Mouse (Mus musculus): ENCODE results near the gene Nova2. TPM values are rescaled to one million over a fixed set of nuclear protein-coding genes. Genes with fewer than 3 reads are reported as not detected.

Gene Nova2
- polyA plus RNA-seq, 1 experiment, result 1.1 TPM

- H3K27ac ChIP-seq (replicated peaks; ENCODE audit: low read depth, low read length), result no peak overlapping the region
- H3K4me3 ChIP-seq (ENCODE audit: insufficient read depth, low read depth, low read length), result peak overlapping the region; percentile 93; the same call in 1 of the 2 replicates
- peaks cover 11% of the 10 kb centered on the region for H3K4me1 ChIP-seq (ENCODE audit: control insufficient read depth, insufficient read depth, insufficient read length, low read length)
These were observed 79.9 kb downstream of the Nova2 start for GRCm38 (mm10) chr7:19005417-19006121.

GRCm38 (mm10) chr7:19006476-19006875, 80.8 kb downstream of the Nova2 start:
- no peak overlapping the region for H3K27ac ChIP-seq (replicated peaks; ENCODE audit: low read depth, low read length)
- peaks cover 9% of the 10 kb centered on the region for H3K4me1 ChIP-seq (ENCODE audit: control insufficient read depth, insufficient read depth, insufficient read length, low read length)
- H3K4me3 ChIP-seq (ENCODE audit: insufficient read depth, low read depth, low read length), result no peak overlapping the region

GRCm38 (mm10) chr7:19007026-19007977, 81.6 kb downstream of the Nova2 start:
- Histone ChIP-seq H3K27ac (replicated peaks; ENCODE audit: low read depth, low read length) (no peak overlapping the region), H3K4me3 (ENCODE audit: insufficient read depth, low read depth, low read length) (no peak overlapping the region), H3K4me1 (ENCODE audit: control insufficient read depth, insufficient read depth, insufficient read length, low read length) (peaks cover 6% of the 10 kb centered on the region)

- H3K4me3 ChIP-seq (ENCODE audit: insufficient read depth, low read depth, low read length), result no peak overlapping the region
- H3K4me1 ChIP-seq (ENCODE audit: control insufficient read depth, insufficient read depth, insufficient read length, low read length), result no peaks in the 10 kb centered on the region
- no peak overlapping the region for H3K27ac ChIP-seq (replicated peaks; ENCODE audit: low read depth, low read length)
These were observed 84.9 kb downstream of the Nova2 start for GRCm38 (mm10) chr7:19010581-19010980.

GRCm38 (mm10) chr7:19012025-19012621, 86.4 kb downstream of the Nova2 start:
- Histone ChIP-seq H3K4me3 (ENCODE audit: insufficient read depth, low read depth, low read length) (peak overlapping the region; percentile 51), H3K27ac (replicated peaks; ENCODE audit: low read depth, low read length) (no peak overlapping the region), H3K4me1 (ENCODE audit: control insufficient read depth, insufficient read depth, insufficient read length, low read length) (no peaks in the 10 kb centered on the region)

- H3K4me1 ChIP-seq (ENCODE audit: control insufficient read depth, insufficient read depth, insufficient read length, low read length), result no peaks in the 10 kb centered on the region
- no peak overlapping the region for H3K27ac ChIP-seq (replicated peaks; ENCODE audit: low read depth, low read length)
- no peak overlapping the region for H3K4me3 ChIP-seq (ENCODE audit: insufficient read depth, low read depth, low read length)
These were observed 87.2 kb downstream of the Nova2 start for GRCm38 (mm10) chr7:19012882-19013281.

GRCm38 (mm10) chr7:19014452-19014851, 88.8 kb downstream of the Nova2 start:
- Histone ChIP-seq H3K27ac (replicated peaks; ENCODE audit: low read depth, low read length) (no peak overlapping the region), H3K4me3 (ENCODE audit: insufficient read depth, low read depth, low read length) (no peak overlapping the region), H3K4me1 (ENCODE audit: control insufficient read depth, insufficient read depth, insufficient read length, low read length) (no peaks in the 10 kb centered on the region)

Other genes with a start within 250 kb of the Nova2 start
- gene Psg20, start 239.7 kb upstream of the Nova2 start, polyA plus RNA-seq (2012; ENCODE audit: insufficient read depth, insufficient read length, missing spikeins), result not detected in 2 replicates
- not detected in 2 replicates for gene Psg22, start 207.8 kb upstream of the Nova2 start, polyA plus RNA-seq (2012; ENCODE audit: insufficient read depth, insufficient read length, missing spikeins)
- gene Psg19, start 127.4 kb upstream of the Nova2 start, polyA plus RNA-seq (2012; ENCODE audit: insufficient read depth, insufficient read length, missing spikeins), result not detected in 2 replicates
- not detected in 2 replicates for gene Psg17, start 104.3 kb upstream of the Nova2 start, polyA plus RNA-seq (2012; ENCODE audit: insufficient read depth, insufficient read length, missing spikeins)
- 1.6 and 2.0 TPM in 2 replicates for gene Mill2, start 85.9 kb upstream of the Nova2 start, polyA plus RNA-seq (2012; ENCODE audit: insufficient read depth, insufficient read length, missing spikeins)
- gene Pglyrp1, start 54.6 kb upstream of the Nova2 start, polyA plus RNA-seq (2012; ENCODE audit: insufficient read depth, insufficient read length, missing spikeins), result 2.0 and 2.8 TPM in 2 replicates
- gene Ccdc61, start 15.5 kb upstream of the Nova2 start, polyA plus RNA-seq (2012; ENCODE audit: insufficient read depth, insufficient read length, missing spikeins), result 4.4 and 6.3 TPM in 2 replicates
- gene Nanos2, start 61.5 kb downstream of the Nova2 start, polyA plus RNA-seq (2012; ENCODE audit: insufficient read depth, insufficient read length, missing spikeins), result not detected in 2 replicates
- 2.7 and 6.0 TPM in 2 replicates for gene Mypop, start 65.4 kb downstream of the Nova2 start, polyA plus RNA-seq (2012; ENCODE audit: insufficient read depth, insufficient read length, missing spikeins)
- gene Irf2bp1, start 78.2 kb downstream of the Nova2 start, polyA plus RNA-seq (2012; ENCODE audit: insufficient read depth, insufficient read length, missing spikeins), result 7.9 and 11.4 TPM in 2 replicates
- gene Foxa3, start 97.7 kb downstream of the Nova2 start, polyA plus RNA-seq (2012; ENCODE audit: insufficient read depth, insufficient read length, missing spikeins), result not detected in 2 replicates
- gene Sympk, start 98.5 kb downstream of the Nova2 start, polyA plus RNA-seq (2012; ENCODE audit: insufficient read depth, insufficient read length, missing spikeins), result 28.1 and 42.9 TPM in 2 replicates
- not detected in 2 replicates for gene Rsph6a, start 128.8 kb downstream of the Nova2 start, polyA plus RNA-seq (2012; ENCODE audit: insufficient read depth, insufficient read length, missing spikeins)
- 9.6 and 12.0 TPM in 2 replicates for gene Dmwd, start 150.3 kb downstream of the Nova2 start, polyA plus RNA-seq (2012; ENCODE audit: insufficient read depth, insufficient read length, missing spikeins)
- 50.7 and 72.5 TPM in 2 replicates for gene Dmpk, start 158.0 kb downstream of the Nova2 start, polyA plus RNA-seq (2012; ENCODE audit: insufficient read depth, insufficient read length, missing spikeins)
- gene Six5, start 168.7 kb downstream of the Nova2 start, polyA plus RNA-seq (2012; ENCODE audit: insufficient read depth, insufficient read length, missing spikeins), result 6.2 and 7.1 TPM in 2 replicates
- gene Gm4969, start 192.5 kb downstream of the Nova2 start, polyA plus RNA-seq (2012; ENCODE audit: insufficient read depth, insufficient read length, missing spikeins), result not detected in 2 replicates
- gene Fbxo46, start 194.0 kb downstream of the Nova2 start, polyA plus RNA-seq (2012; ENCODE audit: insufficient read depth, insufficient read length, missing spikeins), result 1.7 and 3.3 TPM in 2 replicates
- 7.5 and 9.1 TPM in 2 replicates for gene Qpctl, start 223.4 kb downstream of the Nova2 start, polyA plus RNA-seq (2012; ENCODE audit: insufficient read depth, insufficient read length, missing spikeins)
- gene Snrpd2, start 223.8 kb downstream of the Nova2 start, polyA plus RNA-seq (2012; ENCODE audit: insufficient read depth, insufficient read length, missing spikeins), result 30.3 and 42.2 TPM in 2 replicates
- gene Gipr, start 240.2 kb downstream of the Nova2 start, polyA plus RNA-seq (2012; ENCODE audit: insufficient read depth, insufficient read length, missing spikeins), result 0.44 TPM in 1 of 2 replicates, not detected in the other

All from brown adipose tissue, adult 24 weeks (tissue).